Mouse (Mus musculus) cerebellum, adult 2 months (tissue): Measurements from ENCODE around the gene Dusp7. TPM values are rescaled to one million over a fixed set of nuclear protein-coding genes. Genes with fewer than 3 reads are reported as not detected.
A peak's percentile ranks its signal among the peaks of the same experiment; 100 is the strongest.

ENCODE experiments used
- DNase-seq, 2 experiments: peaks; one replicate each; pipeline ENCODE4 v3.0.0; 2021
- H3K27ac ChIP-seq: fragments of 200-500 bp; 2 replicates; pipeline ENCODE4 v1.5.1; 2012; ENCODE audit warnings: low read length, control low read depth, inconsistent platforms; ENCODE audit not compliant: insufficient read depth
- H3K27me3 ChIP-seq: fragments of 200-500 bp; 2 replicates; pipeline ENCODE4 v1.6.1; 2012; ENCODE audit warnings: inconsistent platforms, mild to moderate bottlenecking, low read length, moderate library complexity; ENCODE audit not compliant: control insufficient read depth, insufficient read depth
- H3K4me1 ChIP-seq: fragments of 200-500 bp; 2 replicates; pipeline ENCODE4 v1.6.1; 2011; ENCODE audit warnings: low read length; ENCODE audit not compliant: control insufficient read depth, insufficient read depth
- H3K4me3 ChIP-seq: fragments of 200-500 bp; replicated peaks from 2 replicates; pipeline ENCODE3; 2011; ENCODE audit warnings: mild to moderate bottlenecking, low read depth, low read length, control low read depth; ENCODE audit not compliant: insufficient read depth
- CTCF ChIP-seq: fragments of 200-500 bp; IDR thresholded peaks from 2 replicates; pipeline ENCODE4 v1.5.1; 2011; ENCODE audit warnings: low read depth, mild to moderate bottlenecking, control low read depth, low read length, moderate library complexity, borderline replicate concordance; ENCODE audit not compliant: insufficient read depth
- POLR2A ChIP-seq: fragments of 200-500 bp; IDR thresholded peaks from 2 replicates; pipeline ENCODE4 v1.6.1; 2011; ENCODE audit warnings: low read length, control low read depth, borderline replicate concordance; ENCODE audit not compliant: insufficient read depth
- WGBS: fragments of 180-500 bp; shearing (Covaris S2); methylation state at CpG from one replicate; pipeline ENCODE4 v1.1.7; 2018; 5-methylcytosine and 5-hydroxymethylcytosine counted together
- polyA plus RNA-seq: library from polyadenylated mRNA; depleted of rRNA; stranded (reverse); fragments of >200 nt; gene quantifications from 2 replicates; pipeline ENCODE4 v1.2.3, GENCODE M21; 2012; rRNA removed

The Dusp7 gene
- polyA plus RNA-seq: 46.4 and 49.6 TPM in 2 replicates

DNA sequence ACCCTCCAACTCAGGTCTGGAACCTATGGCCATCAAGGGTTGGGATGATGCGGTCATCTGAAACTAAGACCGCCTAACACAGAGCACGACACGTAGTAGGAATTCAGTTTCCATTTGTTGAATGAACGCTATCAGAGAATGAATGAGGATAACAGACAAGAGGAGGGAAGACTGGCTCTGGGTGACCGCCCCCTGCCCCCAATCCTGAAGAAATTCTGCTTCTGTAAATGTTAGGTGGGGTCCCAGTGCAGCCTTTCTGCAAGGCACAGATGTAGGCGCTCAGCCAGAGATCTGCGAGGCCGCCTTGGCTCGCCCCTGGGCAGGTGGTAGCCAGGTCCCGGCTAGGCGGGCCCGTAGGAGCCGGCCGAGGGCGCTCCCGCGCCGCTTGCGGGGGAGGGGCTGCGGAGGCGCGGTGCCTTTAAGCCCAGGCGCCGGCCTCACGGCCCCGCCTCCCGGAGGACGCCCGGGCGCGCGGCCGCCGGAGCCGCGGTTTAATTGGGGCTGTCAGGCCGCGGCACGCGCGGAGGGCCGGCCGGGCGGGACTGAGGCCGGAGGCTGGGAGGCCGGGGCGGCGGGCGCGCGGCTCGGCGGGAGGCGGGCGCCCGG, at the start of gene Dusp7:
Gene Dusp7, plus strand, starts transcription at position 521 of the 606 bp plus-strand sequence.
- H3K27me3 ChIP-seq: no peaks in the 10 kb centered on the region
- DNase-seq: peak; percentile 82 to 89
- TF ChIP-seq CTCF: no peak
- 0 out of 2 replicates have a peak, but pooled peaks have one; percentile 26 for TF ChIP-seq POLR2A
- H3K4me1 ChIP-seq: peaks cover 27% of the 10 kb centered on the region
- H3K27ac ChIP-seq: peak within 1 kb of the TSS; percentile 67
- WGBS: 1% methylated on average over 53 of the region's 57 CpGs
- H3K4me3 ChIP-seq: peak within 1 kb of the TSS; percentile 92

DNA sequence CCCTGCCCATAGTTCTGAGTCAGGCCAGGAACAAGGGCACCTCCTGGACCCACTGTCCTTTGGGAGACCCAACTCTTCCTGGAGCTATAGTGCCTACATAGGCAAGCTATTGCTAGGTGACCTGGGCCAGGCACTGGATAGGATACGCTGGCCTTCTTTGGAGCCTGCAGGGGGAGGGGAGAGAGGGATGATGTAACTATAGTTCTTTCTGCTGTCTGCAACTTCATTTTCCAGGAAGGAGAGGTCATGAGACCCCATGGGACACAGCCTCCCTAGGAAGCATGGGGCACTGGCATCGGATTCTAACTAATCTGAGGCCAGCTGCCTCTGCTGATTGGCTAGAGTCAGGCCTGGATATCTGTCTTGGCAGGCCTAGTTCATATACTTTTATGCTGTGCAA, 49.3 kb upstream of the Dusp7 start:
- Histone ChIP-seq H3K4me1 (no peaks in the 10 kb centered on the region; the same call in 1 of the 2 replicates), H3K27ac (no peak overlapping the region), H3K27me3 (no peaks in the 10 kb centered on the region), H3K4me3 (no peak overlapping the region)
- WGBS: 51% methylated on average over 2 of the region's 2 CpGs
- DNase-seq: no peak
- TF ChIP-seq POLR2A: no peak
- TF ChIP-seq CTCF: no peak

DNA sequence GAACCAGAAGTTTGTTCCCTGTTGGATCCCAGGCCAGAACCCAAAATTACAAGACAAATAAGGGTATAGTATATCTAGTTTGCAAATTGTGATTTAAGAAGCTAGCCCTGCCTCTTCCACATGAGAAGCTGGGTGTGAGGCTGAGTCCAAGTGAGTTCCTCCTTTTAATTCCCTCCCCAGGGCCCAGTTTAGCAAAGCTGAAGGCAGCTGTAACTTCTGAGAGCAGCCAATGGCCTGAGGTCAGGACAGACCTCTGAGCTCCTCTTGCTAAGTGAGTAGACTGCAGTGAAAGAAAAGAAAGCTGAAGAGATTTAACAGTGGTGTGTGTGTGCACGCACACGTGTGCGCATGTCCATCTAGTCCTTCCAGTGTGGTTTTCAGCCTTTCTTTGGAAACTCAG, 45.9 kb upstream of the Dusp7 start:
- DNase-seq: no peak
- no peak overlapping the region for H3K27ac ChIP-seq
- 88% methylated on average over 3 of the region's 3 CpGs for WGBS
- TF ChIP-seq CTCF: no peak
- TF ChIP-seq POLR2A: no peak
- H3K4me1 ChIP-seq: no peaks in the 10 kb centered on the region; the same call in 1 of the 2 replicates
- H3K4me3 ChIP-seq: no peak overlapping the region
- H3K27me3 ChIP-seq: no peaks in the 10 kb centered on the region

DNA sequence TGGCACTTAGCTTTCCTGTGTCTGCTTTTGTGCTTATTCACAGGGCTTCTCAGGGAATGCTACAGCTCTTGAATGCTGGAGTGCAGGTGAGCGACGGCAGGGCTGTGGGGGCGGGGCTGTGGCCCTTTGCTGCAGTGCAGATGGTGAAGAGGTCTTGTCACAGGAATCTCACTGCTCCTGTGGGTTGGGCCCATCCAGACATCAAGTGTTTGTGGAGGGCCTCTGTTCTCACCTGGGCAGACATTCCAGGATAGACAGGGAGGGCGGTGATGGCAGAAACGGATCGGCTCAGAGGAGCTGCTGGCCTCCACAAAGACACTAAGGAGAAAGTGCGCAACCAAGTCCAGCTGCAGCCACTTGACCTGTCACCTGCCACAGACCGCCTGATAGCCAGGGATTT, 42.2 kb upstream of the Dusp7 start:
- Histone ChIP-seq H3K27me3 (no peaks in the 10 kb centered on the region), H3K4me3 (no peak overlapping the region), H3K27ac (no peak overlapping the region), H3K4me1 (no peaks in the 10 kb centered on the region)
- DNase-seq: no peak
- WGBS: 93% methylated on average over 8 of the region's 8 CpGs
- TF ChIP-seq CTCF: no peak

DNA sequence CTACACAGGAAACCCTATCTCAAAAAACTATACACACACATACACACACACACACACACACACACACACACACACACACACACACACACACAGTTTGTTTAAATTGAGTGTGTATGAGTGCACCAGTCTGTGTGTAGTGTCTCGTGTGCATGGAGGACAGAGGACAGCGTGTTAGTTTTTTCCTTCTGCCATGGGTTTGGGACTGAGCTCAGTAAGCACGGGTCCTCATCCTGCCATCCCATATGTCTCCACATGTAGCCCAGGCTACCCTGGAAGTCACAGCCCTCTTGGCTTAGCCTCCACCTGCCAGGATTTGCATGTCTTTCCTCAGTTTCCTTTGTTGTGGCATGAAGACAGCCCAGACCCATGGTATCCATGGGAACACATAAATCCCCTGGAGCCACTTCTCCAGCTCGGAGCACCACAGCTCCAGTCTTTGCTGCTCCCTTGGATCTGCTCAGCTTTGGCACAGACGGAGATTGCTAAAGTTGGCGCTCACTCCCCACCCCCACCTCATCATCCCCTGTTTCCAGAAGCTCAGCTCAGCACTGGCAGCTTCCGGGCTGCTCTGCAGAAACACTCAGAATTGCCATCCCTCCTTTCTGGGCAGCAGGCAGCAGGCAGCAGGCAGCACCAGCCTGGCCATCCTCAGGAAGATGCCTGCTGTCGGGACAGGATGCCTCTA, 41.2 kb upstream of the Dusp7 start:
- no peak for TF ChIP-seq CTCF
- TF ChIP-seq POLR2A: no peak
- H3K4me3 ChIP-seq: no peak overlapping the region
- H3K4me1 ChIP-seq: no peaks in the 10 kb centered on the region
- 41% methylated on average over 8 of the region's 8 CpGs for WGBS
- H3K27ac ChIP-seq: no peak overlapping the region
- DNase-seq: no peak
- no peaks in the 10 kb centered on the region for H3K27me3 ChIP-seq

DNA sequence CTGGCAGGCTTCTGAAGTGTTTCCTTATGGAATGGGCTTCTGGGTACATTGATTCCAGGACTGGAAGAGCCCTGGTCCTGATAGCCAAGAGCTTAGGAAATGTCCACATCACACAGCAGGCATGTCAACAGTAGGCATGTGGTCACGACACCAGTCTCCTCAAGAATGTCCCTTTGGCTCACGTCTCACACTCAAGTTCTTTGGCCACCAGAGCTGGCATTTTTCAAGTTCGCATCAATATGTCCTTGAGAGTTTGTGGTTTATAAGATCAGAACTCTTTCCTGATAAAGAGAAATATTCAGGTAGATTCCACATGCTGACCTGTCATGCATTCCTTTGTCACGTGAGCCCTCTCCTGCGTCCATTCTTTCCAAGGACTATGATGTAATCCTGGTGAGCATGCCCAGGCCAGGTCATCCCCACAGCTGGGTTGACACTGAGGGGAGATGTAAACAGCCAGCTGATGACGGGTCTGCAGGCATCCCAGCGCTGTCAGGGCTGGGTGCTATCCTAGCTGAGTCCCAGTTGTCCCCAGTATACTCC, 40.3 kb upstream of the Dusp7 start:
- WGBS: 85% methylated on average over 7 of the region's 7 CpGs
- no peaks in the 10 kb centered on the region for H3K27me3 ChIP-seq
- H3K4me1 ChIP-seq: no peaks in the 10 kb centered on the region
- no peak overlapping the region for H3K27ac ChIP-seq
- H3K4me3 ChIP-seq: no peak overlapping the region
- no peak for DNase-seq
- TF ChIP-seq CTCF (no peak), POLR2A (no peak)

DNA sequence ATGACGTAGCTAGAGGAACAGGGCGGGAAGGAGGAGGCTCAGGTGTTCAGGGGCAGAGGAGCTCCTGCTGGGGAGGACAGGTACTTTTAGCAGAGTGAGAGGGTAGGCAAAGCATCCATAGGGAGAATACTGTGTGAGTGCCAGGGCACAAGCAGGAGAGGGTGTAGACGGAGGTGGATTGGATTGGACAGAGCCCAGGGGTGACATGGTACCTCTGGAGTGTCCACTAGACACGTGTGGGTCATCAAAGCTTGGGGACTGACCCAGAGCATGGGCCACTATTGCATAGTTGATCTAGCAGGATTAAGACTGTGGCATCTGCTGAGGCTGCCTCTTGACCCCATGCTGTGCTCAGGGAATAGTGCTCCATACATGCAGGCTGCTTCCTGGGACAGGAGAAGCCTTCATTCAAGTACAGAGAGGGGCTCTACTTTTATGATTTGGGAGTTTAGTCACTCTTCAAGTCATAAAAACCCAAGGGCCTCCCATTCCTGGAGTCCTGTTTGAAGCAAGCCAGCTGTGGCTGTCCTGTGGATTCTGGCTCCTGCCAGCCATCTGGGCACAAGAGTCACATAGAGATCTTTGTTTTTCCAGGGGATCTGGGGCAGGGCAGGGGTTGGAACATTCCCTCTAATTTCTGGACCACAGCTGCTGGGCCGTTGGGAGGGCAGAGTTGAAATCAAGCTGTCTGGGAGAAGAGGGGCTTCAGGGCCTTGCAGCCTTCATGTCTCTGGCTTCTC, 39.5 kb upstream of the Dusp7 start:
- H3K4me1 ChIP-seq: no peaks in the 10 kb centered on the region
- no peak for TF ChIP-seq POLR2A
- no peak for TF ChIP-seq CTCF
- H3K27ac ChIP-seq: no peak overlapping the region
- 60% methylated on average over 5 of the region's 5 CpGs for WGBS
- H3K4me3 ChIP-seq: no peak overlapping the region
- no peak for DNase-seq
- no peaks in the 10 kb centered on the region for H3K27me3 ChIP-seq
